Mouse (Mus musculus): ENCODE results near the gene Gm13290.
"Not testable (repeated sequence)": the region's sequence is repeated elsewhere in the genome, so short reads cannot be mapped to it uniquely, and the experiment has no call there.

DNA sequence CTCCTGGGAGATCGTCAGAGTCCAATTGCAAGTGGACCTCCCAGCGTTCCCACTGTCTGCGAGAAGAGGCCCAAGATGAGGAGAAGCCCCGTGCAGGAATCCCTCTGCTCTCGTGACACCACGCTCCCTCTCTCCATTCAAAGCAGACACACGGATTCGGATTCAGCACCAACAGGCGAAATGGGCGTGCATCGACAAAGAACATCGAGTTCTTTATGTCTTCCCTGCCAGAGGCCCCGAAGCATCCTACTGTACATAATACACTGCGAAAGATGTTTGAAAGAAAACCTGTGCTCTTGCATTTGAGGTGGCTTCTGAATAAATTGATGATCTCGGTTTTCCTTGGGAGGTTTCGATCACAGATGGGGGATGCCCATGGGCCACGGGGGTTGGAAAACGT, 6.7 kb downstream of the Gm13290 start:
- TF ChIP-seq POLR2A, CTCF (IDR thresholded peaks at IDR 0.05; ENCODE audit: extremely low read depth, insufficient read depth, low read length): not testable (repeated sequence)

Data from cortical plate, adult 2 months (tissue).